Mouse (Mus musculus): Measurements from ENCODE around the gene Mlip.

Gene Mlip

DNA sequence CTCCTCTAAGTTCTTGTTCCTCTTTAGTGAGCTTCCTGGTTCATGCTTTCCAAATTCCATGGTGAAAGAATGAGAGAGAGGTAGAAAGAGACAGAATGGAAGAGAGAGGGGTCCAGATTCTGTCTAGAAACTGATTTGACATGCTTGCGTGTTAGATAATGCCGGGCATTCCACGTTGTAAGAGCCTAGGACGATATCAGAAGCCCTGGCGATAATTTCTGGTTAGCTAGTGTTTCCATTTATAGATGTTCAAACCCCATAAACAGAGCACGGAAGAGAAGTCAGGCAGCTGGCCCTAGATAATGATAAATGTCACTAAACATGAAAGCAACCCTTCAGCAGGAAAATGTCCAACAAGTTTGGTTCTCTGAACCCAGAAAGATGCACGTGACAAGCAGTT is 5.1 kb downstream of the Mlip start:
- no peak for DNase-seq (ENCODE audit: low spot score)

DNA sequence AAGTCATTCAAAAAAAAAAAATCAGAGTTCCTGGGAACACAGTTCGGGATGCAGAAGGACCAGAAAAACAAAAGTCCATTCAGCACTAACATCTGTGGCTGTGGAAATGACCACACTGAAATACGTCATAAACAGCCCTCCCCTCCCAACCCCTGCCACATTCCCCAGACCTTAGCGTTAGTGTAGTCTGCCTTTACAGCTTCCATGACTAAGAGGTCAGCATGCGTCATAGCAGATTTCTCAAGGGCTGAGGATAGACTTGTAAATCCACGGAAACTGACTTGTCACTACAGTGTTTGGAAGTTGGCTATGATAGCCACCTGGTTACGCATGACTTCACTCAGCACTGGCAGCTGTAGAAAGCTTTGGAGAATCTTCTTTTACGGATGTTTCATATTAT is 8.5 kb downstream of the Mlip start:
- no peak for DNase-seq (ENCODE audit: low spot score)

DNA sequence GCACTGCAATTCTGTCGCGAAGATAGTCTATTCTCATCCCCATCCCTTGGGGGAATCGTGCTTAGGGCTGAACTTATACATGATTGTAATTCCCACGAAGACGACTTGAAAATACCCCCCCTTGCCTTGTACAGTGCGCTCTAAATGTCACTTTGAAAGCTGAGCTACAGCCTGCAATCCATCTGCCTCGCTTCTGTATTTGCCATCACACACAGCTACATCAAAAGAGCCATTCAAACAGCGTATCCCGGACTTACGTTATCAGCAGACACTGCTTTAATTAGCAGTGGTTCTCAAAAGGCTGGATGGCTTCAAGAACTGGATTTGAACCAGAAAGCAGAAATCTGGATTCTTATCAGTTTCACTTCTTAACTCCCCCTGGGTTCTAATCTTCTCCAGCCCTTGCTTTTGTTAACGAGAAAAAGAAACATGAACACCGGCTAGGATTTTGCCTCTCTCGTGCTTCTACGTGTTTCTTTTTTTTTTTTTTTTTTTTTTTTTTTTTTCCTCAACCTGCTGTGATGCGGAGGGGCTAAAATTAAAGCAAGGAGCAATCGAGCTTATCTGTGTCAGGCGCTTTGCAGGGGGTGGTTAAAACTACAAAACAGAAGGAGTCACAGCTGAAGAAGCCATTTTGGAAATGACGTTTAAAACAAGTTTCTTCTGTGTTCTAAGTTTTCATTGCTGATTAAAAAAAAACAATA is 12.5 kb downstream of the Mlip start:
- DNase-seq (ENCODE audit: low spot score): no peak

DNA sequence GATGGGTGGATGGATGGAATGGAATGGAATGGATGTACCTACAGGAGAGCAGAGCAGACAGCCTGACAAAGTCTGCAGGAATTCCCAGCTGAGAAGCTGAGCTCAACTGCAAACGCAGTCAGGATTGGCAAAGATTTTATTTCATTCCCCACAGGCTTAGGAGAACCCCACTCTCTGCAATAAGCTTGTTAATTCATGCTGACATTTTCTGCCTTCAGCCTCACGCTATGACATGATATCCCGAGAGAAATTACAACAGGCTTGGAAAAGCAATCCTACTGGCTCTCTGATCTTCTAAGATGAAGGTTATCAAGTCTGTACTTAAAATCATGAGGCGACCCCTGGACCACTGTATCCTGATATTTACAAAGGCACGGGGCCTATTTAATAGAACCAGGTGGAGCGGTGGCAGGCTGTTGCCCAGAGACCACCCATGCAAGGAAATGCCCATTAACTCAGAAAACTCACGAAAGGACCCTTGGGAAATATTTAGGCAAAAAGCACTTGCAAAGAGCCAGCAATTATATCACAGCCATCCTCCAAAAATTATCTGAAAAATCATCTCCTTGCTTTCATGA is 13.1 kb downstream of the Mlip start:
- DNase-seq (ENCODE audit: low spot score): no peak

DNA sequence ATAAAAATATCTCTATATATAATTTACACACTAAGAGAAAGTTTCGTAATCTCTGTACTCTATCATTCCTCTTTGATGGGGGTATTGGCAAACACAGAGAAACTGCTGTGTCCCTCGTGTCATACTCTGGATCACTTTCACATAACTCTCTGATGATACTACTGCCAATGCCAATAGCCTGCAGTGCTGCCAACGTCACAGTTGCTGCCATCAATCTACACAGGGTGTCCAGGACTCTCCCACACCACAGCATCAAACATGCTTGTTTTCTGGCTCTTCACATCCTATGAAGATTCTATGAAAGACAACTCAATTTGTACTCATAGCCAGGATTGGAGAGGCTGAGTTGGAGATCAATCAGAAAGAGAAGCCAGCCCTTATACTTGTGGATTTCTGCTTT is 17.4 kb downstream of the Mlip start:
- no peak for DNase-seq (ENCODE audit: low spot score)

DNA sequence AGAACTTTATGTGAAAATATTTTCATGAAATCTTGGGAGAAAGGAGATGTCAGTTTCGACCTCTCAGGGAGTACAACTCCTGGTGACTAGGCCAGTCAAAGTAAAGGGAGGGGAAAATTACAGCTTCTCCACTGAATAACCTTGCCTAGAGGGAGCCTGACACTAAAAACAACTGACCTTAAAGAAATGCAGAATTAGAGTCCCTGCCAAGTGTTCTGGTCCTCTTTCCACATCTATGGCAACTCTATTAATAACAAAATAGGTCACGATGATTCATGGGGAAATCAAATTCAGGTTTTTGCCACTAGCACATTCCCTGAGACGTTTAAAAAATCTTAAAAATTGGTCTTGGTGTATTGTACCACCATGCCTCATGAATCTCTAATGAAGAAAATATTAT is 34.4 kb downstream of the Mlip start:
- DNase-seq (ENCODE audit: low spot score): no peak

DNA sequence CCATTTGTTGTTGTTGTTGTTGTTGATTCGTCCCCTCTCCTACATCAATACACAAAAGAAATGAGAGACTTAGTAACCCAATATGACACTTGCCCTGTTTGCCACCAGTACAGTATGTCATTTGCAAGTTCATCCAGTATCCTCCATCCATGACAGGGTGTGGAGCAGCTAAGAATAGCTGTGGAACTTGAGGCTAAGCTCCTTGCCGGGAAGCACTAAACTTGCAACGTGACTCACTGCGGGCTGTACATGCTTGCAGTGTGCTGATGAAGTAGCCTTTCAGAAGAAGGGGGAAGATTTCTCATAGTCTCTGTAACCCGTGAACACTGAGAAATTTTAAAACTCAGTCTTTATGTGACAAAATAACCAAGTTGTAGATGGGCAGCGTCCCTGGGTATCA is 42.2 kb downstream of the Mlip start:
- no peak for DNase-seq (ENCODE audit: low spot score)

DNA sequence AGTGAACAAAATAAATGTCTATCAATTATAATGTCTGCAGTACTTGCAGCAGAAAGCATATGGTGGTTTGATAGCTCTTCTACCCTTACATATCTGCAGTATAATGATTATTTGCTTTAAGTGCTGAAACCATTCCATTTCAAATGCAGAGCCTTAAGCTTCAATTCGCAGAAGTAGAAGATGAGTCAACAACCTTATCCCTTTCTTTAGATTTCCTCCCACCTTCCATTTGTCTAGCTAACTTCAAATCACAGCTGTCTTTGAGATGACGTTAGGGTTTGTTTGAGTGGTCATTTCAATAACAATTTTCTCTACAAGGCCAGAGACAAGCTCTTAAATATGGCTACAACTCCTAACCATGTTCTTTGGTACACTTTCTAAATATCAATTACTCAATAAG is 47.4 kb downstream of the Mlip start:
- DNase-seq (ENCODE audit: low spot score): no peak

DNA sequence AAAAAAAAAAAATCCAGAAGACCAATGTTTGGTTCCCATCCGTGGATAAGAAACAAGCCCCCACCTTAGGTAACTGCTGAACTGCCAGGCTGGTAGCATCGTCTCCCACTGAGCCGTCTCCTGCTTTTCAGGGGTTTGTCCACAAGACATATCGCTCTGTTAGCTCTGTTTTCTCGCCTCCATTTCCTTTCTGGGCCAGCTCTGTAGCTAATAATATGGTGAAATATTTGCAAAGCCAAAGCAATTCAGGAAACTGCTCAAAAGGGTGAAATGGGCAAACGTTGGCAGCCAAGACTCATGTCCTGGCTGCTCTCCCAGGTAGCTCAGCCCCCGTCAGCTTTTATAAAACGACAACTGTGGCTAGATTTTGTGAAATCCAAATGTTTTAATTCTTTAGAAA is 50.4 kb downstream of the Mlip start:
- no peak for DNase-seq (ENCODE audit: low spot score)

DNA sequence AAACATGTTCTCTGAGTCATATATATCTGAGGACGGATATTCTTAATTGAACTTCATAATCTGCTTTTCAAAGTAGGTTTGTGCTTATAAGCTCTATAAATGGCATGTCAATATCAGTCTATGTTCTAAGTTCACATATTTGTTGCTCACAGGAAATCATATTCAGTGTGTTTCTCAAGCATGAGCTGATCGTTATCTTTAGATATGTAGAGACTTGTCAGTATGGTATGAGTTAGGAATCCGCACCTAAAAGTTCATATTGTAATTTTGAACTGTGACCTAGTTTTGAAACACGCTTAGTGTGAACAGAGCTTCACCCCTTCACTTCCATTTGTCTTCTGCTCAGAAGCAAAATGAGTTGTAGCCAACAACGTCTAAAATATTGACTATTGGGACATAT is 64.8 kb downstream of the Mlip start:
- no peak for DNase-seq (ENCODE audit: low spot score)

DNA sequence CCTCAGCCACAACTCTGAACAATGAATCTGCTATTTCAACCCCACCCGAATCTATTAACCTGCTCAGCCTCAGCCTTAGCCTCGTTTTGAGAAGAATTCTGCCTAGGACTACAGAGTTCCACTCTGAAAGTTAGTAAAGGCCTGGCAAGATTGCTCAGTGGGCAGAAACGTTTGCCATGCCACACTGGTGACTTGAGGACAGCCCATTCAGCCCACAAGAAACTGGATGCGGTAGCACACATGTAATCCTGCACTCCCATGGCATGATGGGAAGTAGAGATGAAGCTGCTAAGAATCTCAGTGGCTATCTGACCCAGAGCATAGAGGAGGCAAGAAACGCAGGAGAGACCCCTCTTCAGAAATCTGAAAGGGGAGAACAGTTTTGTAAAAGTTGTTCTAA is 73.4 kb downstream of the Mlip start:
- no peak for DNase-seq (ENCODE audit: low spot score)

DNA sequence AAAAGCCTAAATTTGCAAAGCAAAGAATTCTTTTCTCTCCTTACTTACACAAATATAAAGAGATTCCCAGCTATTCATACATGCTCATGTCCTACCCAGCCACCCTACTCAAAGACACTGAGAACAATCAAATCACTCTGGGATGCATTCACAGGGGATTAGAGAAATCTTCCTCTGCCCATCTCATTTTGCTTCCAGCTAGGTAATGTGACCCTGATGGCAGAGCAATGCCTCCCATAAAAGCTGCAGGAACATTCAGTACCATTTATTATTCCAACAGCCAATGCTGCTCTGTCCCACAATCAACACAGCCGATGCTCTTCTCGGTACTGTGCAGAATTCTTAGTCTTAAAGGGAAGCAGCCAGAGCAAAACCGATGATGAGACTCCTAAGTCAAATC is 74.7 kb downstream of the Mlip start:
- no peak for DNase-seq (ENCODE audit: low spot score)

DNA sequence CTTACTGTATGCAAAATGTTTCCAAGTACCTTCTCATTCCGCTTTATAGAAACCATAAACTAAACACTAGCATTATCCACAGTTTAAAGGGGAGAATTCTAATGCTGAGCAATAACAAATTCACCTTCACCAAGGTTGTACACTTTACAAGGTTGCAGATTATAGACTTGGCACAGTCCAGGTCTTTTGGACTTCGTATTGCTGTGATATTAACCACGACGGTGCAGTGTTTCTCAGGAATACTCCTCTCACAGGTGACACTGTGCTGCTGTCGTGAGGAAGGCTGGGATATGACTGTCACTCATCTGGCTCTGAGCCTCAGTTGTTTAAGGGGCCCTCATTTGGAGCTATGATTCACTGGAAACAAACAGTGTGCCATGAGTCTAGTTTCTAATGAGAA is 75.5 kb downstream of the Mlip start:
- no peak for DNase-seq (ENCODE audit: low spot score)

DNA sequence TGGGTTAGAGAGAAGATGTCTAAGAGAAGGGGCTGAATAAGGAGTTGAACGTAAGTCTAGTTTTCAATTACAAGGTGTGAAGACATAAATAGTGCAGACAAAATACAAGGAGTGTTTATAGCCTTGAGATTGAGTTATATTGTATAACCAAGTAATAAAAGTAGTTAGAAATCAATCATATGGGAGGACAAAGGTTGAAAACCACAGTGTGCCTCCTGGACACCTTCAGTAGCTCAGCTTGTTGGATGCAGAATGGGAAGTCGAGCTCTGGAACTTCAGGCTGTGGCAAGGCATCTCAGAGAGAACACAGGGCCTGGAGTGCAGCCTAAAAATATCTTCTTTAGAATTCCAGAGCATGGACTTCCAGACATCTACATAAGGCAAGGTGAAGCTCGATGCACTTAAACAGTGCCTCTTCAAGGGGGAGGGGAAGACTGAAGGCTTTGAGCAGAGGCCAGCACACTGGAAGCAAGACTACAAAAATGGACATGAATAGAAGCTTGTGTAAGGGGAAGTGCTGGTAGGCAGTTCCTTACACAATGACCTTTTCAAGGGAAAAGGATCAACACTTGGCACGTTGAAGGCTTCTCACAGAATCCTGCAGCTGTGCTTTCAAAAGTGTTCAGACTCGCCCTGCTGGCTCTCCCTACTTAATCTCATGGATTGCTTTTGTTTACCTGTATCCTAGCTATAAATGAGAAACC is 76.2 kb downstream of the Mlip start:
- DNase-seq (ENCODE audit: low spot score): no peak

DNA sequence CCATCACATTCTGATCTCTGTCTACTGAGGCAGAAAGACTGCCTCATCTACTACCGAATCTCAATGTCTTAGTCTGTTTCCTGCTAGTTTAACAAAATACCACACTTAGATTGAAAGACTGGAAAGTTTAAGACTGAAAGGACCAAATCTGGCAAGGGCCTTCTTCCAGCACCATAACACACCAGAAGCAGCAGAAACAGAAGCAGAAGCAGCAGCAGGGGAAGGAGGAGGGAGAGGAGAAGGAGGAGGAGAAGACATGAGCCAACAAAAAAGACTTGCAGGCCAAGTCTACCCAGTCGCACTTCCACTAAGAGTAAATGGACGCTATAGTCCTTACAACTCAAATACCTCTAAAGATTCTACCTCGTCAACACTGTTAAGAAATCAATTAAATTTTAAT is 80.0 kb downstream of the Mlip start:
- no peak for DNase-seq (ENCODE audit: low spot score)

DNA sequence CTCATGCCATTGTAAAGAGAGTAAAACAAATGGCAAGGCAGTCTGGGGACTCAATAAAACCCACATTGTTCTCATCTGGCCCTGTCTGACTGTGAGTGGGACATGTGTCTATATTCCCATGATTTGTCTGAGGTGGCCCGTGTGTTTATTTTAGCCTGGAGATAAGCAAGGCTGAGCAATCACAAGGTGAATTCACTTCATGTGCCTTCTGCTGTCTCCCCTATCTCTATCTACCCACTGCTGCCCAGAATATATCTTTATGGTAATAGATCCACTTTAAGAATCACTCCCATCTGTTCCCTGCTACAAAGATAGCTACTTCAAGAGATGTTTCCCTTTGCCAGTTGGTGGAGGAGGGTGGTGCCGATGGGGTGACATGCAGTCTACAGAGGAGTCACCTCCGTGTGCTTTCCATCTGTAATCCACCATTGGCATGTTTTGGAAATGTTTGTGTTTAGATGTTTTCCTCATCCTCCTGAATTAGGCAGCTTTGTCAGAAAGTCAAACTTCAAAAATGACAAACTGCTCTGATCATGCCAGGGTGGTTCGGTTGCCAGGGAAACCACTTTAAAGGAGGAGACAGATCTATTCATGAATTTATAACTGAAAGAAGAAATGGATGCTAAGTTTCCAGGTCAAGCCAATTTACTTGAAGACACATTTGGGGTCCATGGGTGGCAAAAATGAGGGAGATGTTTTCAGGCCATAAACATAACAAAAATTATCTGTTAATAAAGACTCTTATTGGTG is 87.3 kb downstream of the Mlip start:
- no peak for DNase-seq (ENCODE audit: low spot score)

DNA sequence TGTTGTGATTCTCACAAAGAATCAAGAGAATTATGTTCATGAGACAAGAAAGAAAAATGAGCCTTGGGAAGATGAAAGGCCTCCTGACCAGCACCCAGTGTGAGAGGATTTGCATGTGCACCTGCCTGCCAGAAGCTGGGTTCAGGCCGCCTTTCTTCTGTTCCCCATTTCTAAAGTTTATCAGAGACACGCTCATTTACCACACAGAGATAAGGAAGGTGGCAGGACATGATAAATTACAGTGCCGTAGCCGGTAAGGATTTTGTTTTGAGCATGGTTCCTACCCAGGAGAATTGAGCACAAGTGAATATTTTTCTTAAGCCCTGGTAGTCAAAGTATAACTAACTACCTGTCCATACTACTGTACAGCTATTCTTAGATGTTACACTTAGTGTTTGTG is 93.7 kb downstream of the Mlip start:
- DNase-seq (ENCODE audit: low spot score): no peak

DNA sequence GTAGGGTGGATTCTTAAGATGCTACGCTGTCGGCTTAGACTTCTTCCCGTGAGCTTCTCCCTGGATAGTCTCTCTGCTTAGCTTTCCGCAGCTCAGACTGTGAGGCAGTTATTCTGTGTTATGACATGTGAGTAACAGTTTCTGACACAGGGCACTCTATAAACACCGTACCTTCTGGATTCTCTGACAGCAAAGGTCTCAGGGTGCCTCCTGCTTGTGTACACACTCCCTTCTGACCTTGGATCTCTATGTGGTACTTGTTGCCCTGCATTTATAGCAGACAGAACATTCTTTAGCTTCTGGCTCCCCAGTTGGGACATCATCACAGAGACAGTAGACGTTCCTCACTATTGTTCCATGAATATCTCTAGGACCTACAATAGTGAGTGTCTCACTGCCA is 94.5 kb downstream of the Mlip start:
- DNase-seq (ENCODE audit: low spot score): no peak

DNA sequence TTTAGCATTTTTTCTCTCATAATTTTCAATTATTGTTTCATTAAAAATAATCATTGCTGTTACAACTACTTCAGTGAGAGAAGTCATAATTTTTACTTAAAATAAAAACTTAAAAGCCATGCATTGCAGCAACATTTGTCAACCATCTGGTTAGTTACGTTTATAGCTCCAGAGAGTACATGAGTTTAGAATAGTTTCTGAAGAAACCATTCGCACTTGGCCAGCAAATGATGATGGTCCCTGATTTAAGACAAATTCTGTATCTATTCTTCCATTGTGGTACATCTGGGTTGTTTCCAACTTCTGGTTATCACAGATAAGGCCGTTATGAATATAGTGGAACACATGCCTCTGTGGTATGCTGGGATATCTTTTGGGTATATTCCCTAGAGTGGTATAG is 98.3 kb downstream of the Mlip start:
- DNase-seq (ENCODE audit: low spot score): no peak

DNA sequence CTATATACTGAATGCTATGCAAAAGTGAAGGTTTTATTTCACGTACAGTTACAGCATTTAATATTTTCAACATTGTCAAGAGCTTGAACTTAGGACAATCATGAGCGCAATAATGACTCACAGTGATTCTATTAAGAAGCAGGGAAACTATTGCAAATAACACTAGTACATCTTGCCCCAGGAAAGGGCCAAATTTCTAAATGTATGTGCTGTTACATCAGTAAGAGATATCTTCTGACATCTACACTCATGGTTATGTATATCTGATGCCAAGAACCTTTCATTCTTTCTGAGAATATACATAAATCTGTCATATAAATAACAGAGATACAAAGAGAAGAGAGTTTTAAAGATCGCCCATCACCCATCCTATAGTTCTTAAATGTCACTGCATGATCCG is 100.0 kb downstream of the Mlip start:
- no peak for DNase-seq (ENCODE audit: low spot score)

DNA sequence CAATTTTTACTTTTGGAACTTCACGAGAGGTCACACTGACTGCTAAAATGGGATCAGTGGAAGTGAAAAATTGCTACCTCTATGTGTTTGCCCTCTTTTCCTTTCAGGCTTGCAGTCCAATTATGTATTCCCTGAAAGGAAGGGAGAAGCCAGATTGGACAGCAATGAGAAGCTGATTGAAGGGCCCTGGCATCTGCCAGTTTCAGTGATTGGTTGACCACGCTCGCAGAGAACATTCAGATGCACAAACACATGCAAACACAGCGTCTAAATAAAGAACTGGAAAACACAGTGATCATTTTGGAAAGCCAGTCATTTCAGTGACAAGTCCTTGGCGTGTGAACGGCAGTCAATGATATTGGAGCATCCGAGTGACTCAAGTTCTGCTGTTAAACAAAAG is 100.6 kb downstream of the Mlip start:
- DNase-seq (ENCODE audit: low spot score): no peak

DNA sequence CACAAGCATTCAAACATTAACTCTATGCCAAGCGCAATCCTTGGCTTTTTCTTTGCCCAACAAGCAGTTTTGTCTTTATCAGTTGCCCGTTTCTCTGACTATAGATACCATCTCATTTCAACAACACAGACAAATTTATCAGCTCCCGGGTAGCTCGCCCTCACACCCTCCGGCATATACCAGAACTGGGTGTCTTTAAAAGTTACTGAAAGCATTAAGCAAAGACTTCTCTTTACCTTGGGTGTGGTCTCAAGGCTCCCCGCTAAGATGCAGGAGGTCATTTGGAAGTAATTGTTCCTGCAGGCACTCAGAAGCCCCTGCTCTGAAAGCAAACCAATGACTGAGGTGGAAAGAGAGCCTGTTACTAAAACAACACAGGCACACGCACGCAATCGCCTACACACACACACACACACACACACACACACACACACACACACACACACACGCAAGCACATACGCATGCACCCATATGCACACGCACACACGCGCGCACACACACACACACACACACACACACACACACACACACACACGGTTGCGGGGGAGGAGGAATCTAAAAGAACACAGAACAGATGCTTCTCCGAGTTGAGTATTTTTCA is 101.2 kb downstream of the Mlip start:
- no peak for DNase-seq (ENCODE audit: low spot score)

DNA sequence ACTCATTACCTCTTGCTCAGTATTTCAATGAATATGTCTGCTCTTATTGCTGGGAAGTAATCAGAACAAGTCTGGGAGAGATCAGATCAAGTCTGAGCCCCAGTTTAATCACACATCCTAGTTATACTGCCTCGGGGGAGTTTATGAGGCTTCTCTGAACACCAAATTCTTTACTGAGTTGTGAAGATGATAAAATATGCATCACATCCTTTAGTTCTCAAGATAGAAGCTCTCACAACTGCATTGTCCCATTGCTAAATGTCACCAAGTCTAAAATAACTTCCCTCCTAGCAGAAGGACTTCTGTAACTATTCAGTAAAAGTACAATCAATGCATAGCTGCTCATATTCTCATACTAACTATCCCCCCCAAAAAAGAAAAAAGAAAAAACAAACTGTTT is 154.5 kb downstream of the Mlip start:
- no peak for DNase-seq (ENCODE audit: low spot score)
